Mouse (Mus musculus) CH12.LX (cell line): Measurements from ENCODE around the gene Ppm1m. TPM values are rescaled to one million over a fixed set of nuclear protein-coding genes. Genes with fewer than 3 reads are reported as not detected.

Experiments
- DNase-seq: peaks from one replicate; pipeline ENCODE4 v3.0.0-alpha.2; 2013; ENCODE audit errors: extremely low read depth
- H3K27ac ChIP-seq: 2 replicates; pipeline ENCODE4 v1.5.1; 2012; ENCODE audit warnings: low read depth, mild to moderate bottlenecking, control low read depth, moderate library complexity; ENCODE audit not compliant: insufficient read depth
- H3K27me3 ChIP-seq: replicated peaks from 2 replicates; pipeline ENCODE3; 2012; ENCODE audit warnings: inconsistent platforms
- H3K36me3 ChIP-seq, 2 experiments: replicated peaks in 1 of 2; 2 replicates each; pipeline versions ENCODE3 to v1.6.1; 2012; ENCODE audit warnings: inconsistent platforms in 1 of 2, low read length in 1 of 2, mild to moderate bottlenecking in 1 of 2, mixed read lengths in 1 of 2, moderate library complexity in 1 of 2; ENCODE audit not compliant: control insufficient read depth in 1 of 2, insufficient read depth in 1 of 2
- H3K4me1 ChIP-seq, 2 experiments: 2 replicates each; pipeline ENCODE4 v1.6.1; 2012; ENCODE audit warnings: inconsistent platforms in 1 of 2, moderate library complexity in 1 of 2; ENCODE audit not compliant: insufficient read depth in 2 of 2, control insufficient read depth in 1 of 2
- H3K4me2 ChIP-seq: 2 replicates; pipeline ENCODE4 v1.6.1; 2012; ENCODE audit warnings: low read depth, mild to moderate bottlenecking, control low read depth; ENCODE audit not compliant: poor library complexity, insufficient read depth, severe bottlenecking
- H3K4me3 ChIP-seq, 3 experiments: fragments of 150-350 bp in 1 of 3; sonication (generic) in 1 of 3; replicated peaks in 1 of 3; 2 replicates each; pipeline versions ENCODE3 to v1.5.1; 2011 to 2012; ENCODE audit warnings: low read depth in 2 of 3, low read length in 2 of 3, mild to moderate bottlenecking in 2 of 3, moderate library complexity in 2 of 3, control low read depth in 1 of 3, improper control_type of control experiment in 1 of 3, inconsistent platforms in 1 of 3, mixed read lengths in 1 of 3; ENCODE audit not compliant: poor library complexity in 1 of 3
- H3K79me2 ChIP-seq: replicated peaks from 2 replicates; pipeline ENCODE4 v1.6.1; 2012; ENCODE audit warnings: mild to moderate bottlenecking, moderate library complexity; ENCODE audit not compliant: control insufficient read depth, poor library complexity, insufficient read depth, severe bottlenecking; ENCODE audit errors: extremely low read depth
- H3K9ac ChIP-seq: 2 replicates; pipeline ENCODE4 v1.6.1; 2012; ENCODE audit warnings: low read depth, mild to moderate bottlenecking, control low read depth, moderate library complexity; ENCODE audit not compliant: insufficient read depth
- H3K9me3 ChIP-seq: replicated peaks from 2 replicates; pipeline ENCODE3; 2012; ENCODE audit warnings: low read length, inconsistent platforms, mixed read lengths
- CHD1 ChIP-seq: IDR thresholded peaks from 2 replicates; pipeline ENCODE4 v1.6.1; 2012; ENCODE audit warnings: low read depth, low read length, improper control_type of control experiment, inconsistent platforms
- CTCF ChIP-seq, 2 experiments: IDR thresholded peaks in 1 of 2; conservative IDR thresholded peaks in 1 of 2; 2 replicates each; pipeline ENCODE4 v1.5.1; 2011 to 2012; ENCODE audit warnings: low read depth in 2 of 2, low read length in 2 of 2, improper control_type of control experiment in 1 of 2, inconsistent platforms in 1 of 2, mild to moderate bottlenecking in 1 of 2, moderate library complexity in 1 of 2
- E2F4 ChIP-seq: IDR thresholded peaks from 2 replicates; pipeline ENCODE4 v1.6.1; 2011; ENCODE audit warnings: low read depth, low read length, improper control_type of control experiment; ENCODE audit not compliant: insufficient replicate concordance
- ELF1 ChIP-seq: IDR thresholded peaks from 2 replicates; pipeline ENCODE4 v1.6.1; 2014; ENCODE audit warnings: low read depth, mild to moderate bottlenecking, inconsistent platforms, low read length, improper control_type of control experiment
- GABPA ChIP-seq: IDR thresholded peaks from 2 replicates; pipeline ENCODE4 v1.6.1; 2012; ENCODE audit warnings: low read depth, low read length, improper control_type of control experiment, inconsistent platforms; ENCODE audit not compliant: insufficient replicate concordance
- JUN ChIP-seq: IDR thresholded peaks from 2 replicates; pipeline ENCODE4 v1.6.1; 2011; ENCODE audit warnings: low read depth, mild to moderate bottlenecking, low read length, improper control_type of control experiment, moderate library complexity; ENCODE audit not compliant: insufficient read depth
- KAT2A ChIP-seq: IDR thresholded peaks from 2 replicates; pipeline ENCODE4 v1.6.1; 2012; ENCODE audit warnings: low read length, improper control_type of control experiment, inconsistent platforms; ENCODE audit not compliant: insufficient replicate concordance
- MAX ChIP-seq: IDR thresholded peaks from 2 replicates; pipeline ENCODE4 v1.6.1; 2011; ENCODE audit warnings: low read length, improper control_type of control experiment
- MAZ ChIP-seq: IDR thresholded peaks from 2 replicates; pipeline ENCODE4 v1.6.1; 2012; ENCODE audit warnings: low read depth, mild to moderate bottlenecking, inconsistent platforms, low read length, improper control_type of control experiment, moderate library complexity
- MXI1 ChIP-seq: IDR thresholded peaks from 2 replicates; pipeline ENCODE4 v1.6.1; 2011; ENCODE audit warnings: mild to moderate bottlenecking, low read depth, low read length, improper control_type of control experiment
- MYC ChIP-seq: IDR thresholded peaks from 2 replicates; pipeline ENCODE4 v1.6.1; 2011; ENCODE audit warnings: low read depth, mild to moderate bottlenecking, improper control_type of control experiment, low read length
- PAX5 ChIP-seq: IDR thresholded peaks from 2 replicates; pipeline ENCODE4 v1.6.1; 2012; ENCODE audit warnings: low read length, inconsistent platforms, mixed read lengths
- POLR2AphosphoS2 ChIP-seq: IDR thresholded peaks from 2 replicates; pipeline ENCODE4 v1.6.1; 2011; ENCODE audit warnings: low read depth, low read length, improper control_type of control experiment
- RCOR1 ChIP-seq: conservative IDR thresholded peaks from 2 replicates; pipeline ENCODE4 v1.6.1; 2012; ENCODE audit warnings: low read depth, mild to moderate bottlenecking, inconsistent platforms, low read length, improper control_type of control experiment
- SIN3A ChIP-seq: IDR thresholded peaks from 2 replicates; pipeline ENCODE4 v1.6.1; 2012; ENCODE audit warnings: low read length, improper control_type of control experiment, inconsistent platforms
- SMC3 ChIP-seq: IDR thresholded peaks from 2 replicates; pipeline ENCODE4 v1.6.1; 2011; ENCODE audit warnings: low read depth, low read length, improper control_type of control experiment
- TBP ChIP-seq: conservative IDR thresholded peaks from 2 replicates; pipeline ENCODE4 v1.6.1; 2011; ENCODE audit warnings: low read depth, low read length, improper control_type of control experiment
- UBTF ChIP-seq: IDR thresholded peaks from 2 replicates; pipeline ENCODE4 v1.6.1; 2012; ENCODE audit warnings: low read depth, mild to moderate bottlenecking, inconsistent platforms, low read length, improper control_type of control experiment, moderate library complexity
- ZKSCAN1 ChIP-seq: IDR thresholded peaks from 2 replicates; pipeline ENCODE4 v1.6.1; 2012; ENCODE audit warnings: low read depth, inconsistent platforms, low read length, improper control_type of control experiment, borderline replicate concordance
- ZNF384 ChIP-seq: IDR thresholded peaks from 2 replicates; pipeline ENCODE4 v1.6.1; 2012; ENCODE audit warnings: low read depth, low read length, improper control_type of control experiment, inconsistent platforms
- dilution Hi-C: fragments of 300-500 bp; cut with MboI; formaldehyde crosslinking; loops from 2 replicates; pipeline ENCODE4 v1.14.3; 2020; ENCODE audit warnings: low sequenced_read_pairs; ENCODE audit not compliant: extremely low pct_unique_long_range_greater_than_20kb, extremely low pct_ligation_motif_present
- in situ Hi-C: fragments of 300-500 bp; cut with MboI; formaldehyde crosslinking; loops from 3 replicates; pipeline ENCODE4 v1.14.3; 2019; ENCODE audit warnings: low sequenced_read_pairs, low pct_ligation_motif_present, low pct_unique_long_range_greater_than_20kb, mixed read lengths
- polyA plus RNA-seq: library from polyadenylated mRNA; unstranded; fragments of >175 nt; gene quantifications from 2 replicates; pipeline ENCODE4 v1.2.1, GENCODE M21; 2012; ENCODE audit warnings: low read depth; ENCODE audit not compliant: insufficient read length
- total RNA-seq, 2 experiments: library from RNA; depleted of rRNA; stranded (reverse); fragments of 300-350 nt in 1 of 2; fragments of >200 nt in 1 of 2; gene quantifications; 2 replicates each; pipeline ENCODE4 v1.2.3; 2012 to 2014

Gene Ppm1m
- total and polyA plus RNA-seq, 3 experiments = 54.7 to 111 (median 86.0) TPM

- peaks cover 6 to 31% of the 10 kb centered on the region in 2 experiments; a peak in 3 of 4 replicates for H3K4me1 ChIP-seq
- H3K27ac ChIP-seq = no peak overlapping the region
- peak overlapping the region; percentile 63; the same call in 1 of the 2 replicates for H3K4me2 ChIP-seq
- no peak overlapping the region for H3K4me3 ChIP-seq
- no peaks in the 10 kb centered on the region for H3K9me3 ChIP-seq
- H3K27me3 ChIP-seq = no peaks in the 10 kb centered on the region
- peaks cover 31 to 57% of the 10 kb centered on the region in 2 experiments for H3K36me3 ChIP-seq
- peaks cover 83% of the 10 kb centered on the region for H3K79me2 ChIP-seq
- dilution Hi-C loops = no loop called here
- no peak for TF ChIP-seq PAX5
- TF ChIP-seq E2F4 = no peak
- TF ChIP-seq CHD1 = no peak
- TF ChIP-seq POLR2AphosphoS2 = 0 out of 2 replicates have a peak, but pooled peaks have one; percentile 36
- no peak for TF ChIP-seq TBP
- no peak for TF ChIP-seq ELF1
- no peak for TF ChIP-seq MAZ
- 0 out of 2 replicates have a peak, but pooled peaks have one; percentile 27 for TF ChIP-seq SIN3A
- TF ChIP-seq MYC = no peak
- no peak for TF ChIP-seq GABPA
- no peak for TF ChIP-seq RCOR1
- TF ChIP-seq SMC3 = no peak
- no peak for TF ChIP-seq JUN
- no peak for TF ChIP-seq KAT2A
- TF ChIP-seq ZKSCAN1 = no peak
- TF ChIP-seq ZNF384 = no peak
- no peak overlapping the region for H3K9ac ChIP-seq
- no peak for DNase-seq
- in situ Hi-C loops = no loop called here
These were observed 23.9 kb downstream of the Ppm1m start for GRCm38 (mm10) chr9:106175552-106176200.

GRCm38 (mm10) chr9:106173363-106173762 is 26.2 kb downstream of the Ppm1m start:
- dilution Hi-C loops = no loop called here
- H3K4me1 ChIP-seq = peaks cover 6 to 40% of the 10 kb centered on the region in 2 experiments; a peak in 3 of 4 replicates
- in situ Hi-C loops = no loop called here
- peaks cover 19 to 34% of the 10 kb centered on the region in 2 experiments for H3K36me3 ChIP-seq
- no peaks in the 10 kb centered on the region for H3K27me3 ChIP-seq
- H3K9ac ChIP-seq = peak overlapping the region; percentile 73; the same call in 1 of the 2 replicates
- DNase-seq = no peak
- no peaks in the 10 kb centered on the region for H3K9me3 ChIP-seq
- peak overlapping the region; percentile 51 to 90 (median 79) for H3K4me3 ChIP-seq
- peaks cover 70% of the 10 kb centered on the region for H3K79me2 ChIP-seq
- H3K27ac ChIP-seq = no peak overlapping the region
- TF ChIP-seq MXI1 (peak; percentile 85), MAX (peak; percentile 70), MYC (peak; percentile 79), RCOR1 (no peak), CTCF (conservative IDR thresholded peaks at IDR 0.05 in 1 of 2, IDR thresholded peaks at IDR 0.05 in 1 of 2; ENCODE audit: low read depth in 2 of 2, low read length in 2 of 2) (peak in 1 of 2 experiments; percentile 26; a peak in 1 of 4 replicates), UBTF (no peak)
- H3K4me2 ChIP-seq = peak overlapping the region; percentile 86
